Mouse (Mus musculus) ovary, adult 18-20 months (tissue): ENCODE measurements around the gene Slc22a14.
"Not testable (repeated sequence)": the region's sequence is repeated elsewhere in the genome, so short reads cannot be mapped to it uniquely, and the experiment has no call there.

Experiments
- DNase-seq: peaks from one replicate; pipeline ENCODE4 v3.0.0; 2022; ENCODE audit warnings: low spot score, mixed read lengths

Gene Slc22a14

GRCm38 (mm10) chr9:119322289-119323259 lies 42.8 kb downstream of the Slc22a14 start, which contains the start of gene Oxsr1:
Oxsr1 (minus strand) TSS chr9:119322427.
- DNase-seq = peak; percentile 100

GRCm38 (mm10) chr9:119321392-119322229 lies 43.7 kb downstream of the Slc22a14 start:
- DNase-seq = no peak

GRCm38 (mm10) chr9:119320946-119321345 lies 44.4 kb downstream of the Slc22a14 start:
- DNase-seq = no peak

- no peak for DNase-seq
Observed at GRCm38 (mm10) chr9:119320446-119320845, 44.9 kb downstream of the Slc22a14 start.

- DNase-seq = no peak
Observed at GRCm38 (mm10) chr9:119318891-119319290, 46.5 kb downstream of the Slc22a14 start.

- DNase-seq = no peak
Observed at GRCm38 (mm10) chr9:119313096-119313495, 52.3 kb downstream of the Slc22a14 start.

GRCm38 (mm10) chr9:119309067-119309466 lies 56.3 kb downstream of the Slc22a14 start:
- no peak for DNase-seq

GRCm38 (mm10) chr9:119305863-119306262 lies 59.5 kb downstream of the Slc22a14 start:
- DNase-seq = no peak

- no peak for DNase-seq
Observed at GRCm38 (mm10) chr9:119298563-119298962, 66.8 kb downstream of the Slc22a14 start.

GRCm38 (mm10) chr9:119297696-119298095 lies 67.7 kb downstream of the Slc22a14 start:
- DNase-seq = no peak

GRCm38 (mm10) chr9:119290791-119291190 lies 74.6 kb downstream of the Slc22a14 start:
- no peak for DNase-seq

- no peak for DNase-seq
Observed at GRCm38 (mm10) chr9:119280894-119281682, 84.3 kb downstream of the Slc22a14 start.

- DNase-seq = no peak
Observed at GRCm38 (mm10) chr9:119278031-119278430, 87.3 kb downstream of the Slc22a14 start.

- DNase-seq = no peak
Observed at GRCm38 (mm10) chr9:119276321-119276720, 89.0 kb downstream of the Slc22a14 start.

GRCm38 (mm10) chr9:119274814-119275213 lies 90.5 kb downstream of the Slc22a14 start:
- not testable (repeated sequence) for DNase-seq

GRCm38 (mm10) chr9:119271496-119271895 lies 93.9 kb downstream of the Slc22a14 start:
- no peak for DNase-seq

- no peak for DNase-seq
Observed at GRCm38 (mm10) chr9:119268588-119269145, 96.7 kb downstream of the Slc22a14 start.

- no peak for DNase-seq
Observed at GRCm38 (mm10) chr9:119268120-119268519, 97.2 kb downstream of the Slc22a14 start.

GRCm38 (mm10) chr9:119266121-119266395 lies 99.3 kb downstream of the Slc22a14 start:
- not testable (repeated sequence) for DNase-seq

GRCm38 (mm10) chr9:119265373-119266120 lies 99.8 kb downstream of the Slc22a14 start:
- not testable (repeated sequence) for DNase-seq

GRCm38 (mm10) chr9:119263067-119263466 lies 102.3 kb downstream of the Slc22a14 start:
- DNase-seq = no peak
